Mouse (Mus musculus) ovary, adult 18-20 months (tissue): ENCODE measurements around the gene 1700014D04Rik.
"Not testable (repeated sequence)": the region's sequence is repeated elsewhere in the genome, so short reads cannot be mapped to it uniquely, and the experiment has no call there.

ENCODE experiments used
- DNase-seq: peaks from one replicate; pipeline ENCODE4 v3.0.0; 2022; ENCODE audit warnings: low spot score, mixed read lengths

1700014D04Rik gene

DNA sequence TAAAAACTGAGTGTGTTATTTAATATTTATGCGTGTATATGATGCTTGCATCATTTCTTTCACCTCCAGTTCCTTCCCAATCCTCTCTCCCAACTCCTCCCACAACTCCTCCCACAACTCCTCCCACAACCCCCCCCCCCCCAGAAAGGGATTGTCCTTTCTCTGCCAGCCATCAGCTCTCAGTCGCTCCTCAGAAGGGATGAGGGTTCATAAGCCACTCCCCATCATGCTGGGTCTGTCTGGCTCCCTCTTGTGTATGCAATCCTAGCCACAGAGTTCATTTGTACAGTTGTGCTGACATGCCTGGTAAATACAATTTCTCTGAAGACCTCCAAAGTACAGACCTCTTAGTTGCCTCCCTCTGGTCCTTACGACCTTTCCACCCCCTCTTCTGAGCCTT, 11.4 kb downstream of the 1700014D04Rik start:
- no peak for DNase-seq

DNA sequence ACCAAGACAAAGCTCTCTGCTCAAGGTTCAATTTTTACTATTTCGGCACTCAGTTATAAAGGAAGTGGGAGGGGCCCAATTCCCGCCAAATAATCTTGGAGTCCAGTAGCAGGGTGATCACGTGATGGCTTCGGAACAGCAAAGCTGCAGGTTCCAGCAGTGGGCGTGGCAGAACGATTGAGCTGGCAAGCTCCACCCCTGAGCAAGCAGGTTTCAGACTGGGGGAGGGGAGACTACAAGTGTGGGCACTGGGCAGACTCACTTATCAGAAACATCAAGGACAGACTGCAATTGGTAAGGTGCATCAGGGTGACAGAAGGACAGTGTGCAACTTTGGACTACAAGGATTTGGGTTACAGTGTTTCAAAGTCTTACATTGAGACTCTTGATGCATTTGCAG, 12.2 kb downstream of the 1700014D04Rik start:
- not testable (repeated sequence) for DNase-seq

DNA sequence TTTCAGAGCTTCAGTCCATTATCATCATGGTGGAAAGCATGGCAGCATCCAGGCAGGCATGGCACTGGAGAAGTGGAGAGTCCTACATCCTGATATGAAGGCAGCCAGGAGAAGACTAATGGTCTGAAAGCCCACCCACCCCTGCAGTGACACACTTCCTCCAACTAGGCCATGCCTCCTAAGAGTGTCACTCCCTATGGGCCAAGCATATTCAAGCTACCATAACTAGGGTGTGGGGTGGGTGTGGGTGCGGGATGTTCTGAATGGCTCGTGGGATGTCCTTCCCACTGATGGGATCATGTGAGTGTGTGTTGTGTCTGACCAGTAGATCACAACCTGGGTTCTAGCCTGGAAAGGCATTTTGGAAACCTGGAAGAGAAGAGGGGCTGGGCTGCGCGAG, 12.6 kb downstream of the 1700014D04Rik start:
- no peak for DNase-seq

DNA sequence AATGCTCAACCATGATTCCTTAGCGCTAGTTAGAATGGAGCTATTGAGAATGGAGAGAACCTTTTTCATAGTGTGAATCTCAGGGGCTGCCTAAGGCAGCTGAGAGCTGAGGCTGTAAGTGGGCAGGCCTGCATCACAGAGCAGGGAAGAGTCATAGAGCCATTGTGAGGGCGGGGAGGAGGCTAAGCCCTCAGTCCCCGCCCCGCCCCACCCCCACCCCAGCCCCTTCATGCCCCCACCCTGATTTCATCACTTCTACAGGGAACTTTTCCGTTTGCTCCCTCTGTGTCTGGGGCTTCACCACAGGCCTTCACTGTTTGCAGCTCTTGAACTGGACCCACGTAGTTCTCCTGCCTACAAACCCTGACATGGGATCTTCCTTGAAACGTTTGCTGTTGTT, 14.9 kb downstream of the 1700014D04Rik start, which contains the start of gene Spata31d1d:
TSS of gene Spata31d1d (minus strand) at position 101 of the 400 bp plus-strand sequence.
- DNase-seq, result no peak

DNA sequence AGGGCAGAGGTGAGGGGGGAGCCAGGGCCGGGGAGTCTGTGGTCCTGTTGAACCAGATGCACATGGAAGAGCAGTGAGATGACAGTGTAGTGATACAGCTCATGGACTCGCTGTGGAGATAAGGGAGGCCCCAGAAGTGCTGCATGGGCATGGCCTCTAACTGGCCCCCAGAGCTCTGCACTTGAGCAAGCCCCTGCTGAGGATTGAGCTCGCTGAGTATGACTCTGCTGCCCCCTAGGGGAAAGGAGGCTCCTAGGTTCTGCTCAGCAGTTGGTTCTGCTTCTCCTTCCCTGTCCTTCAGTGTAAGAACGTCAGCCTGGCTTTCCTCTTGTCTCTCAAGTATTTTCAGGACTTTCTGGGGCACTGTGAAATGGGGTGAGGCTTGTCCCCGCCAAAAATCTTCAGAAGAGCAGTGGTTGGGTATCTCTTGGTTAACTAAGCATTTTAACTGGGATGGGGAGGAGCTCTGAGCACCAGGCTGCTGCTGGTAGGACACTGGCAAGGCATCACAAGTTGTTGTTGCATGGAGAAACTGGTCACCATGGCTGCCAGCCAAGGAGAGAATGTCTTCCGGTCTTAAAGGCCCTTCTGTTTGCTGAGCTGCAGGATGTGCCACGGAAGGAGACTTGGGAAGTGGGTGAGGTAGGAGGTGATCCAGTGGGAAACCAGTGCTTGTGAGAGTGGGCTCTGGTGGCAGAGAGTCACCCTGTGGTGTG, 18.0 kb downstream of the 1700014D04Rik start:
- DNase-seq, result peak; percentile 47

DNA sequence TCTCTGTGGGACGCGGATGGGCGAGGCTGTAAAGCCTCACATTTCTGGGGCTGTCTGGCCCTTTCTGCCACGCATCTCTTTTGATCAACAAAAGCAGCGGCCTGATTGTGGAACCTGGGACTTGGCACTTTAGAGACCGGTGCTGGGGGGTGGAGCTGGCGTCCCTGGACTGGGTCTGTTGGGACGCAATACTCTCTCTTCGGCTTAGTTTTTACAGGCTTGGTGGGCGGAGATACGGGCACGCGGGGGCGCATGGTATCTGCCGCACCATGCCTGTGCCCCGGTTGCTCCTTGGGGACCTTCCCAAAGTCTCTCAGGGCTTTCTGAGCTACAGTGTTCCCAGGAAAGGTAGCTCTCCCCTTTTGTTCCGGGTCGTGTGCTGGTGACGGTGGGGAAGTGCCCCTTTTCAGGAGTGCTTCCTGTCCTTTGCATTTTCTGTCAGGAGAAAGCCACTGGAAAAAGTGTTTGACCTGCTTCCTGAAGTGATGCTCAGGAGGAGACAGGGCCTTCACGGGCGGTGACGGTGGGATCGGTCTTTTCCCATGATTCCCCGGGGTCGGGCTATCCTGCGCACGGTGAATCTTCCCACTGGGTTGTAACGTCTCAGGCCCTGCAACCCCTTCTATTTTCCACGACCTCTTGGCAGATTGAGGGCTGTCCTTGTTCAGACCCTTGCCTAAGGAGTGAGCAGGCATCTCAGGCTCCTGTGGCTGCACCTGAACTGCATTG, 20.2 kb downstream of the 1700014D04Rik start:
- no peak for DNase-seq

DNA sequence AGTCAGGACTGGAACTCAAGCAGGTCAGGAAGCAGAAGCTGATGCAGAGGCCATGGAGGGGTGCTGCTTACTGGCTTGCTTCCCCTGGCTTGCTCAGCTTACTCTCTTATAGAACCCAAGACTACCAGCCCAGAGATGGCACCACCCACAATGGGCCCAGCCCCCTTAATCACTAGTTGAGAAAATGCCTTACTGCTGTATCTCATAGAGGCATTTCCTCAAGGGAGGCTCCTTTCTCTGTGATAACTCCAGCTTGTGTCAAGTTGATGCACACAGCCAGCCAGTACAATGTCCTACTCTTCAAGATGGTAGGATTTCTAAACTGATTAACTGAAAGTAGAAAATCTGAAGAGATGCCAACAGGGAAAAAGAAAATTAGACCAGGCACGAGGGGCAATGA, 24.5 kb downstream of the 1700014D04Rik start:
- DNase-seq, result not testable (repeated sequence)

DNA sequence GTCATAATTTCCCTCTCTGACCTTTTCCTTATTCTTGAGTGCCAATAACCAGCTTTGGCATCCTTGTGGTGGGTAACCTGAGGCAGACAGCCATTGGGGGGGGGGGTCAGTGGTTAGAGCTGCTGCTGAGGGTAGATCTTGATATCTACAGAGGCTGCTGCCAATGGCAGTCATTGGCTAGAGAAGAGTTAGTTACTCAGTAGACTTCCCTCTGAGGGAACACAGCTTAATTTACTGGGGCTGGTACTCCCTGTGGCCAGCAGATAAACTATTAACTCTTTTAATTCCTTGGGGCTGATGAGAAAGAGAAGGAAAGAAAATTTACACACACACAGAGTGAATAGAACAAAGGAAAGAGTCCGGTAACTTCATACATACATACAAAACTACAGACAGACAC, 27.1 kb downstream of the 1700014D04Rik start:
- no peak for DNase-seq

DNA sequence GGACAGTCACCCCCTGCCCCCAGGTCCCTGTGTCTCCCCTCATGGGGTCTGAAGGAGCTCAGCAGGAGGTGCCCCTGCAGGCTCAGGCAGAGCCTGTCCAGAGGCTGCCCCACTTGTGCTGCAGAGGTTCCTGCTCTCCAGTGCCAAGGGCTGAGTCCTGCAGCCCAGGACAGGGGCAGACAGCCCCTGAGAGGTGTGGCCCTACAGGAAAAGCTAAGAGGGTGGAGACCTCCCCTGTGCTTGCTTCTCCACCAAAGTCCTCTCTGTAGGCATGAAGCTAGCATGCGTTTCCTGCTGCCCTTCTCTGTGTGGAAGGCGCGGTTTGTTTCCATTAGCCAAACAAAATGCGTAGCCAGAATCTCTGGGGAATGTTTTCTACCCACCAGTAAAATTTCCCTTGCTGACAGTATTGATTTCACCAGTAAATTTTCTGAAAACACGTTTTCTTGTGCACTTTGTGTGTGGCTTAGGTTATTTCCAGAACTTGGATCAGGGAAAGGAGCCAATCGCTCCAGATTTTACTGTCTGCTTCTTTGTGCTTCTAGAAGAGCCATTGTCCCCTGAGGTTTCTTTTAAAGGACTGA, 27.6 kb downstream of the 1700014D04Rik start:
- not testable (repeated sequence) for DNase-seq

DNA sequence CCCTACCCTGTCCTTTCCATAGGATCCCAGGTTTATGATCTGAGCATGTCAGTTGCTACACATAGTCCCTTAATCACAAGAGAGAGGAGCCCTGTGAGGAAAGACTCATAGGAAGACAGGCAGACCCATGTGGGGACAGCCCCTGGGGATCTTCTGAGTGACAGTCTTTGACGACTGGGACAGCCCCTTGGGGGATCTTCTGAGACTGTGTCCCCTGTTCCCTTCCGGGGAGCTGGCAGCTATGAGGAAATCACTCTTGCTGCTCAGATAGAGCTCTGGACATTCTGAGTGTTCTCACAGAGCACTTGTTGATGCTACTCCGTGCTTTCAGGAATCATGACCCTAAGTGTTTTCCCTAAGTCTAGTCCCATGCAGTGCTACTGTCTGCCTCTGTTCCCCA, 32.8 kb downstream of the 1700014D04Rik start:
- DNase-seq, result no peak

DNA sequence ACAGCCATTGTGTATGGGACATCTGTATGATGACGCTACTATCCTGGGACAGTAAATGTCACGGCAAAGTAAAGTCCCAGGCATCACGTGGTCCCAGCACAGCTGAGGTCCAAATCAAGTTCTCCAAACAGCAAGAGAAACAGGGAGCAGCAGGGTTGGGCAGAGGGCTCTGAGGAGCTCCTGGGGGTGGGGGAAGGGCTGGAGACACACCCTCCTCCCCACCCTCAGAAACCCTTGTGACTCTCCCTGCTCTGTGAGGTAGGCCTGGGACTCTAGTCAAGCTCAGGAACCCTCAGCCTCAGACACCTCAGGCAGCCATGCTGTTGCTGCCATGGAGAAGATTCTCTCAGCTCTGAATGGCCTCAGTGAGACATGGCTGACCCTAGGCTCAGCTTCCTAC, 34.6 kb downstream of the 1700014D04Rik start, which contains the start of gene Spata31d1b:
TSS of gene Spata31d1b (plus strand) at position 301 of the 400 bp plus-strand sequence.
- not testable (repeated sequence) for DNase-seq

DNA sequence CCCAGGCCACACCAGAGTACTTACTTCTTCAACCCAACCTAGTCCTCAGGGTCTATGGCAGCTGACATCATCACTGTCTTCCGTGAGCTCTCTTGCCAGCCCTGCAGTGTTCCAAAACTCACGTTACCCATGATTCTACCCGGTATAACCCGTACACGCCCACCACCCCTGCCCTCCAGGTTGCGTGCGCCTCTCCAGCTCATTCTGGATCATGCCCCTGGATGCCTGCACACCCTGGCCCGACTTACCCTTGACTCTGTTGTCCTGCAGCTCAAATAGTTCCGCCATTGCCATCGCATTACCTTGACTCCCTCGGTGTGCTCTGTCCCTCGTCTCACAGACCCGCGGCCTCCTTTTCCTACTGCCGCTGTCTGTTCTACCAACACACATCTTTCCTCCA, 36.3 kb downstream of the 1700014D04Rik start, which contains the start of gene Spata31d1a:
TSS of gene Spata31d1a (minus strand) at position 101 of the 400 bp plus-strand sequence.
- DNase-seq, result no peak

DNA sequence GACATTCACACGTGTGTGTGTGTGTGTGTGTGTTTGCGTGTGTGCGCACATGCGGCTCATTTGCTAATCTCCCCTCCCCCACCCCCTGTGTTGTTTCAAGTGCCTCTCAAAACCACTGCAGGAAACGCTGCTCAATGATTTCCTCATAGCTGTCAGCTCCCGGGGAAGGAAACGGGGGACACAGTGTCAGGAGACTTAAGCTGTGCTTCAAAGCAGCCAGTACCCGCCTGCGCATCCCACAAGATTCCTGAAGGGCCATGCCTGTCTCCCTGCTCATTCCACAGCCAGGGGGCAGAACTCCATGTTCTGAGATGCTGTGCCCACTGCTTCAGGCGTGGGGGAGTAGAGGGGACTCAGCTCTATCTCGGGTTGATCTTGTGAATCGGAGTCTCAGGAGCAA, 42.0 kb downstream of the 1700014D04Rik start:
- DNase-seq, result no peak

DNA sequence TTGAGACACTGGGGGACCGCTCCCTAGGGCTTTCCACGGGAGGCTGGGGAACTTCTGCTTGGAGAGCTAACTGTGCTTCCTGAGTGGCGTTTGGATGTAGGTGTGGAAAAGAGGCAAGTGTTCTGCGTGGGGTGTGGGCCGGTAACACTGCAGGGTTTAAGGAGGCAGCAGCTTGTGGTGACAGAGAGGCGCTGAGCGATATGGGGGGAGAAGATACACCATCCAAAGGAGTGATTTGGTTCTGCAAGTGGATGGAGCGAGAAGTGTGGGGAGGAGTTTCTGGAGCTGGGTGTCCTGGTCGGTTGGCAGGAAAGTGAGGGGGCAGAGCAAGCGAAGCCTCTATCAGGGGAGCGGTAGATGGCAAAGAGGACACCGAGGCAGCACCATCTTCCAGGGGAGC, 43.0 kb downstream of the 1700014D04Rik start:
- no peak for DNase-seq

DNA sequence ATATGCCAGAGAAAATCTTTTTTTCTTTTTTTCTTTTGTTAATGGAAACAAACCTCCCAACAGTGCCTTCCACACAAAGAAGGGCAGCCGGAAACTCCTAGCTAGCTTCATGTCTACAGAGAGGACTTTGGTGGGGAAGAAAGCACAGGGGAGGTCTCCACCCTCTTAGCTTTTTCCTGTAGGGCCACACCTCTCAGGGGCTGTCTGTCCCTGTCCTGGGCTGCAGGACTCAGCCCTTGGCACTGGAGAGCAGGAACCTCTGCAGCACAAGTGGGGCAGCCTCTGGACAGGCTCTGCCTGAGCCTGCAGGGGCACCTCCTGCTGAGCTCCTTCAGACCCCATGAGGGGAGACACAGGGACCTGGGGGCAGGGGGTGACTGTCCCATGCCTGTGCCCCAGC, 46.4 kb downstream of the 1700014D04Rik start:
- DNase-seq, result not testable (repeated sequence)

DNA sequence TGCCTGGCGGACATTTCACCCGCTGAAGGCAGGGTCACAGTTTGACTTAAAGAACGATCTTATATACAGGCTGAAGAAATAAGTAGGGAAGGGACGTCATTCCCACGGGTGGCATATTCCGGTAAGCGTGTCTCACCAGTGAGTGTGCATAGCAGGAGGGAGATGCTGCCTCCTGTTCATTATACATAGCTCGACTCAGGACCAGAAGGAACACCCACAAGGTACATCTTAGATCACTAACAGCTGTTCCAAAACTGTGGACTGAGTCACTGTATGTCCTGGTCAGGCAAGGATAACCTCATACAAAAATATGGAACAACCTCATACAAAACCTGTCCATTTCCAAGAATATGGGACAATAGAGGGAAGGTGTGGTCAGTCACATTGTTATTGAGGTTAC, 47.4 kb downstream of the 1700014D04Rik start:
- no peak for DNase-seq

DNA sequence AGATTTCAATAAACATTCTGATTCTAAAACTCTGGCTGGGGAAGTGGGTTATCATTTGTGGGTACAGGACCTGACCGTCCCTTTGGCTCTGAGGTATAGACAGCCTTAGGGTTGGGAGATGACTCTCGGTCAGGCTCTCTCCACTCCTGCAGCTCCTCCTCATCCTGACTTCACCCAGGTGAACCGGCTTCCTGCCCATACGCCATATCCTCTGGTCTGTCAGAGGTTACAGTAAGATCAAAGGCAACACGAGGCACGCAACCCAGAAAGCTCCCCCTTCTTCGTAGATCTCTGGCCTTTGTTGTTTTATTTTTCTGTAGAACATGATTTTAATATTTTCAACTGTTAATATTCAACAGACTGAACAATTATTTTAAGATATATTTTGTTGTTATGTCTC, 50.8 kb downstream of the 1700014D04Rik start:
- no peak for DNase-seq

DNA sequence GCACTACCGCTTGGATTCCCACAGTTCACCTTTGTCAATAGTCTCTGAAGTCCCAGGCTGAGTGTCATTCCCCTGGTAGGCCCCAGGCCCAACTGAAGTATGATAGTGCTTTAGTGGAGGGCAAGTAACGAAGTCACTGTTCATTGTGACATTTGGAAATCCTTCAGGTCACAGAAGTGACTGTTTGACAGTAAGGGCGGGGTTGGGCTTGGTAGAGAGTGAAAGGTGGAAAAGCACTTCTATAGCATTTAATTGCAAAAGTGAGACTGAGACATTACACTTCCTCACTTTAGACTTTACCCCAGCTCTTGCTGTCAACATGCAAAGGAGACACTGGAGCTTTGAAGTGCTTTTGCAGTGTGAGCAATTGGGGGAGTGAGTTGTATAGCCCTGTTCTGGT, 52.5 kb downstream of the 1700014D04Rik start, which contains the start of gene 4921517D22Rik:
TSS of gene 4921517D22Rik (minus strand) at position 101 of the 400 bp plus-strand sequence.
- no peak for DNase-seq

DNA sequence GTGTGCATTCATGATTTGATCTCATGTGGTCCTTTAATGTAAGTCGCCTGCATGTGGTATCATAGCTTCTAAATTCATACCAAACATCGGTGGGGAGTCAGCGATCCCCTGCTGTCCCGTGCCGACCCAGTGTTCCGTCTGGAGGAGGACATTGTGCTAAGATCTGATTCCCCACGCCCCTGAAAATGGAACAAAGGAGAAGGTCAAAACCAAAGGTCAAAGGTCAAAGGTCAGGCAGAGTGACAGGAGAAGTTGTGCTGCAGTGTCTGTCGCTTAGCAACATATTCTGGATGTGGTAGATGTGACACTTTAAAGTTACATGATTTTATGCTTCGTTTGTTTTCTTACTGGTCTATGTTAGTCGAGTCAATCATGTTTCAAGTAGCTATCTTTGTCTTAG, 55.1 kb downstream of the 1700014D04Rik start:
- DNase-seq, result no peak
